Mouse (Mus musculus) effector memory CD4-positive, alpha-beta T cell, adult 5 months (primary cell): ENCODE data around the gene Olfr820. TPM values are rescaled to one million over a fixed set of nuclear protein-coding genes. Genes with fewer than 3 reads are reported as not detected.

Source experiments
- polyA plus RNA-seq: library from polyadenylated mRNA; unstranded; fragments of 100-300 nt; shearing (Covaris generic); gene quantifications from one replicate; pipeline ENCODE4 v1.2.1, GENCODE M21; 2017

Olfr820 gene
- not detected for polyA plus RNA-seq

DNA sequence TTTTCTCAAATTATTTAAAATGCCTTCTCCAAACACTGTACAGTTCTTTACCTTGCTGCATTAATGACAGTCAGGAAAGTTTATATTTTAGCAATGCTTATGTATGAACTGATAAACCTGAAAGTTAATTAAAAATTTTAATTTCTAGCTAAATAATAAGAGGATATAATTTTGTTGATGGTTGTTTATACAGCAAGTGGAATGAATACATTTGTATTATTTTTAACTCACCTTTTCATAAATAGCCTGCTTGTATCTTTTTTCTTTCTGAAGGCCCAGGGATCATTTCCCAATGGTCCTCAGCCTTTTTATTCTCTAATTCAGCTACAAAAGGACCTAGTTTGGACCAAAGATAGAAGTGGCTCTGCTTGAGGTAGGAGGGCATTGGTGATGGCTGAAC is at the start of gene Olfr820:
Olfr820 (plus strand) TSS at position 301 of the 400 bp plus-strand sequence.

DNA sequence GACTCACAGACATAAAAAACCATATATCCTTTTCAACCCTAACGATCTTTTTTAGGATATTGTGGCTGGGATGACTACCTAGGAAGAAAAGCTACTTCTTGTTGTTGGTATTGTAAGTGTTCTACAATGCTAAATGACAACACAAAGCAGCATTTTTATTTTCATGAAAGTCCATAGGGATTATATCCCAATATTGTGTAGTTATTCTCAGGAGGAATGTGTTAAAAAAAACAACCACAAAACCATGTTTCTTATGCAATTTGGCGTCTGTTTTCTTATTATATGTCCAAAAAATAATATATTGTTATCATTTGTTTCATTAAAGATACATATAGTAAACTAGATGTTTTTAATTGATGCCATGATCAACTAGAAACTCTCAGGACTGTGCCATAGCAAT is 45.3 kb upstream of the Olfr820 start, which contains the start of gene Olfr819:
Olfr819 (minus strand) TSS at position 101 of the 400 bp plus-strand sequence.

DNA sequence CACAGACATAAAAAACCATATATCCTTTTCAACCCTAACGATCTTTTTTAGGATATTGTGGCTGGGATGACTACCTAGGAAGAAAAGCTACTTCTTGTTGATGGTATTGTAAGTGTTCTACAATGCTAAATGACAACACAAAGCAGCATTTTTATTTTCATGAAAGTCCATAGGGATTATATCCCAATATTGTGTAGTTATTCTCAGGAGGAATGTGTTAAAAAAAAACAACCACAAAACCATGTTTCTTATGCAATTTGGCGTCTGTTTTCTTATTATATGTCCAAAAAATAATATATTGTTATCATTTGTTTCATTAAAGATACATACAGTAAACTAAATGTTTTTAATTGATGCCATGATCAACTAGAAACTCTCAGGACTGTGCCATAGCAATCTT is 36.4 kb upstream of the Olfr820 start, which contains the start of gene Olfr247:
Olfr247 (minus strand) TSS at position 101 of the 400 bp plus-strand sequence.

DNA sequence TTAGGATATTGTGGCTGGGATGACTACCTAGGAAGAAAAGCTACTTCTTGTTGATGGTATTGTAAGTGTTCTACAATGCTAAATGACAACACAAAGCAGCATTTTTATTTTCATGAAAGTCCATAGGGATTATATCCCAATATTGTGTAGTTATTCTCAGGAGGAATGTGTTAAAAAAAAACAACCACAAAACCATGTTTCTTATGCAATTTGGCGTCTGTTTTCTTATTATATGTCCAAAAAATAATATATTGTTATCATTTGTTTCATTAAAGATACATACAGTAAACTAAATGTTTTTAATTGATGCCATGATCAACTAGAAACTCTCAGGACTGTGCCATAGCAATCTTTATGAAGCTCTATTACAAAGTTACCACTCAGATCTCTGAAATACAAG is 27.5 kb upstream of the Olfr820 start, which contains the start of gene Gm10310:
Gm10310 (minus strand) TSS at position 101 of the 400 bp plus-strand sequence.

DNA sequence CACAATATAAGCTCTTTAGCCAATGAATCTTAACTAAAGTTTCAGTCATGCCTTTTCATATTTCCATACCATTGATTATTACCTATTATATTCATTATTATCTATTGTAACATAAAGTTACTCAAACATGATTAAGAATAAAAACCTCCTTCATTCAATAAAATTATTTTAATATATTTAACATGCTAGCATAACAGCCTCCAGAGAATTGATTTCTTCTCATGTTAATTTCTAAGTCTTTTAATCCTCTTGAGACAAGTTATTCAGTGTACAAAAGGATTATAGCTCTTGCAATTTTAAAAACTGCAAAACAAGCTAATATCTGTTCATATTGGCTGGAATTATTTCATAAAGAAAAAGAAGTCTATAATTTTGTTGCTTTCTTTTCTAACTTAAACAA is 17.6 kb downstream of the Olfr820 start, which contains the start of gene Olfr821:
Olfr821 (plus strand) TSS at position 301 of the 400 bp plus-strand sequence.

Other genes with a start within 250 kb of the Olfr820 start
- gene Olfr808, start 247.1 kb upstream of the Olfr820 start, polyA plus RNA-seq = not detected
- gene Olfr809, start 238.0 kb upstream of the Olfr820 start, polyA plus RNA-seq = not detected
- gene Olfr810, start 217.7 kb upstream of the Olfr820 start, polyA plus RNA-seq = not detected
- not detected for gene Olfr811, start 208.2 kb upstream of the Olfr820 start, polyA plus RNA-seq
- not detected for gene Olfr812, start 166.5 kb upstream of the Olfr820 start, polyA plus RNA-seq
- gene Olfr813, start 157.3 kb upstream of the Olfr820 start, polyA plus RNA-seq = not detected
- 0.16 TPM for gene Olfr814, start 132.8 kb upstream of the Olfr820 start, polyA plus RNA-seq
- not detected for gene Olfr815, start 106.8 kb upstream of the Olfr820 start, polyA plus RNA-seq
- 0.66 TPM for gene Olfr816, start 97.0 kb upstream of the Olfr820 start, polyA plus RNA-seq
- gene Olfr818, start 63.5 kb upstream of the Olfr820 start, polyA plus RNA-seq = not detected
- not detected for gene Olfr819, start 45.4 kb upstream of the Olfr820 start, polyA plus RNA-seq
- gene Olfr247, start 36.5 kb upstream of the Olfr820 start, polyA plus RNA-seq = not detected
- 0.31 TPM for gene Gm10310, start 27.6 kb upstream of the Olfr820 start, polyA plus RNA-seq
- gene Olfr821, start 17.7 kb downstream of the Olfr820 start, polyA plus RNA-seq = not detected
- 0.19 TPM for gene Olfr822, start 58.6 kb downstream of the Olfr820 start, polyA plus RNA-seq
- not detected for gene Olfr823, start 102.8 kb downstream of the Olfr820 start, polyA plus RNA-seq
- not detected for gene Olfr824, start 117.4 kb downstream of the Olfr820 start, polyA plus RNA-seq
- not detected for gene Olfr825, start 154.1 kb downstream of the Olfr820 start, polyA plus RNA-seq
- not detected for gene Olfr826, start 171.6 kb downstream of the Olfr820 start, polyA plus RNA-seq
- not detected for gene Olfr827, start 201.8 kb downstream of the Olfr820 start, polyA plus RNA-seq